Mouse (Mus musculus) right cerebral cortex, adult 18-20 months (tissue): ENCODE data around the gene Slc35f4.

ENCODE experiments used
- DNase-seq: peaks from one replicate; pipeline ENCODE4 v3.0.0; 2022; ENCODE audit warnings: mixed read lengths

The Slc35f4 gene

DNA sequence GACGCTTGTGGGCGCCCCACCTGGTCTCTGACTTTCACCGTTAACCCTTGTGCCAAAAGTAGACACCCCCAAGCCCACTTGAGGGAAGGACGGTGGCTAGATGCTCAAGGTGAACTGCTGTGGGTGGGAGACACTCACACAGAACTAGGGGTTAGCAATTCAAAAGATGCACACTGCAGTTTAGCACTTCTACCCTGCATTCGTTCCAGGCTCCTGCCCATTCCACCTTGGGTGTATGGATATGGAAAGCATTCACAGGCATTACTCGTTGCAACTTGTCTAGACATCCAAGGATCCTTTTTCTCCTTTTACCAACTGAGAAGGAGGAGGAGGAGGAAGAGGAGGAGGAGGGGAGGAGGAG, at the start of gene Slc35f4:
TSS of gene Slc35f4 (minus strand) at position 116 of the 361 bp plus-strand sequence.
- DNase-seq = no peak

DNA sequence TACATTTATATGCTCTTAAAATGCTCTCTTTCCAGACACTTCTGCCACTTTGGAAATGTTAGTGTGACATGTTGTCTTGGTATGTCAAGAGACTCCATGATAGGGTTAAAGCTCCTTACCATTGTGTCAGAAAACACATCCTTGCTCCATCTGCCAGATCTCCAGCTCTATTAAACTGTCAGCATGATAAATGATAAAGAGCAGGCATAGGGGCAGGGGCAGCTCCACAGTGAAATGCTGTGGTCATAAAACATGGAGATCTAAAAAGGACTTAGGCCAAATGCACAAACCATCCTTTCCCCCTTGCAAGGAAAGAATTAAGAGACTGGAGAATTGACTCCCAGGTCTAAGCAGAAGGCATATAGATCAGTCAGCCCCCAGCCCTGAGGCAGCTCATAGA, 42.5 kb upstream of the Slc35f4 start:
- no peak for DNase-seq

- DNase-seq = no peak
Observed at GRCm38 (mm10) chr14:49560706-49561105, 34.9 kb upstream of the Slc35f4 start.

DNA sequence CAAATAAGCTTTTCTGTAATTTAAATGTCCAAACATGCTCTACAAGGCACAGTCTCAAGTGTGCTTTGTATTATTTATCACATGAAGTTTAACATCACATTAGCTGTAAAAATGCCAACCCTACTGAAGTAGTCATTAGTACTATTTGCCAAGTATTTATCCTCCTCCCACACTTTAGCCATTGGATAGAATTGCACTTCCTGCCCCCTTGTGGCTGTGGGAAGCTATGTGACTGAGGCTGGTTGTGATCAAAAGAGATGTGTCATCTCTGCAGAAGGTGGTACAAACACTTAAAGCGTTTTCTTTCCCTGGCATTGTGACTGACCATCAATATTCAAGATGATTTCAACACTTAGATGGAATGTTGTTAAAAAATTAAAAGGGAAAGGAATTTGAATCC, 14.3 kb upstream of the Slc35f4 start:
- no peak for DNase-seq

- peak; percentile 55 for DNase-seq
Observed at GRCm38 (mm10) chr14:49525176-49525930, 493 bp downstream of the Slc35f4 start.

GRCm38 (mm10) chr14:49524665-49525064, 1.2 kb downstream of the Slc35f4 start:
- peak; percentile 31 for DNase-seq

GRCm38 (mm10) chr14:49515096-49515665, 10.7 kb downstream of the Slc35f4 start:
- DNase-seq = no peak

- no peak for DNase-seq
Observed at GRCm38 (mm10) chr14:49514137-49514536, 11.7 kb downstream of the Slc35f4 start.

DNA sequence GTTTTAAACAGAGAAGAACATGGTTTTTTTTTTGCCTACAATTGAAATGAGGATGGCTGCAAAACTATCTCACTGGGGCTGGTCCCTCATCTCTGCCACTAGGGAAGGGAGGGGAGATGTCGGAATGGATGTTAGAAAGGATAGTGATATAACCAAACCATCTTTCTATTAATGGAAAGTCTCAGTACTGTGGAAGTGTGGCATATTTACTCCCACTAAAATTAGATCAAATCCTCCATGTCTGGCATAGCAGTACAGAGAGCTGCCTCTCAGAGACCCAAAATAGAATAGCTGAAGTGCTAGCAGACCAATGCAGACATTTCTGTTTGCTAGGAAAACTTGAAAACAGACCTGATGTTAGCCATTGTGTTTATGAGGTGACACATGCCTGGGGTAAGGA, 30.7 kb downstream of the Slc35f4 start:
- DNase-seq = peak; percentile 9

- peak; percentile 69 for DNase-seq
Observed at GRCm38 (mm10) chr14:49493793-49494192, 32.1 kb downstream of the Slc35f4 start.

DNA sequence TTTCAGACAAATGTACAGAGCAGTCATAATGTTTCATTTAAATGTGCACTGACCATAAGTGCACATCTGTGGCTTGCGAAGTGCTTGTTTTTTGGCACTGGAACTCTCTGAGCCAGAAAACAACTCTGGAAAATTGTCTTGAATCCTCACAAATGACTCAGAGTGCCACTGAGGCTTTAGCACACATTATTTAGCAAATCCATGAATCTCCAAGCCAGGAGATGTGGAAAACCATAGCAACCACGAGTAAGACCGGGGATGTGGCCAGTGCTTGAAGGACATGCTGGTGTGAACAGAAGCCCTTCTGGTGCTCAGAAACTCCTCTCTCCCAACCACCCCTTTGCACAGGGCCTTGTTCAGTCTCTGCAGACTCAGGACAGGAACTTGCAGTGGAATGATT, 33.3 kb downstream of the Slc35f4 start:
- DNase-seq = peak; percentile 4

- DNase-seq = no peak
Observed at GRCm38 (mm10) chr14:49476602-49477001, 49.2 kb downstream of the Slc35f4 start.

DNA sequence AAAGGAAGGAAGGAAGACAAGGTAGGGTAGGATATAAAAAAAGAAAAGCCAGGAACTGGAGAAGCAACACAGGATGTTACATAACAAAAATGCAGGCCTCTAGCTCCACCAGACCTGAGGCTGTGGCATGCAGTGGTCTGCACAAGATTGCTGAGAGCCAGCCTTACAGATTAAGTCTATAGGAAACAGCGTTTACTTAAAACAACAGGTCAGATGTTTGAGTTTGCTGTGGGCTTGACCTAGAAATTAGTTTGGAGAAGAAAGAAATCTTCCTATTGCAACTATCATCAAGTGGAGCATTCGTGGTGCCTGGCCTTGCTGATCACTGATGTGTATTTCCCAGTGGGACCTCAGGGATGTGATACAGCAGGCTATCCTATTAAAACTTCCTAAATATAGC, 64.1 kb downstream of the Slc35f4 start:
- no peak for DNase-seq

DNA sequence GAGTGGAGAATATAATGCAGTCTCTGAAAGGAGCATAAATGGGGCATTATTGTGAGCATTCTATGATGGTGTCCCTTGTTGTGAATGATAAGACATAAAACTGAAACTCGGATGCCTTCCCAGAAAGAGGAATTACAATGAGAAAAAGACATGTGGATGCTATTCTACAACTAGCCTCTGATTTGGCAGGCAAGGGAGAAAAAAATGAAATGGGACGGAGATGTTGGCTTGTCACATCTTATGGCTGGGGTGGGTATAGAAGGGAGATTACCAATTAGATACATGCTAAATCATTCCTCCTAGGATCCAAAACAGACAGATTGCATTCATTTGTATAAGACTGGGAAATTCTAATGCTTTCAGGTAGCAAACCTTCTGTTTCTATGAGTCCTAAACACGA, 65.0 kb downstream of the Slc35f4 start:
- no peak for DNase-seq

DNA sequence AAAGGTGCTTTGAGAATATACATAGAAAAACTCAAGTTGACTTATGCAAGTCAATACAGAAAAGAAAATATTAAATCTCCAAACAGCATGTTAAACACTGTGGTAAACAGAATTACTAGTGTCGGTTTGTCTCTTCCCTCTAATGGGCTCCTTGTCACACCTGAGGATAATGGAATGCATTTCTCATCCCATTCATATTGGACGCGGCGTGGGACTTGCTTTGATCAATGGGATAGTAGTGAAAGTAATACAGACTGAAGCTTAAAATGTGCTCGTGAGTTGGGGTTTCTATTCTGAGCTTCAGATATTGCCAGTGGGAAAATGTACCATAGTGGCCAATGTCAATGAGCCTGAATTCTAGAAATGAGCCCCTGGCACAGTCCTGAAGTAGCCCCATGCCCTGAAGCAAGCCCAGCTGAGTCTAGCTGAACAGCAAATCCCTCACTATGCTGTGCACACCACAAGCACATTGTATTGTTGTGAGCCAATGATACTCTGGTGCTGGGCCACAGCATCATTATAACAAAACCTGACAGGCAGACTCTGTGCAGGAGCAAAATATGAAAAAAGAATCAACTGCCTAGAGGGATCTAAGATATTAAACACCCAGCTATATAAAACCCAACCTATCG, 71.4 kb downstream of the Slc35f4 start:
- no peak for DNase-seq

- no peak for DNase-seq
Observed at GRCm38 (mm10) chr14:49453782-49454181, 72.1 kb downstream of the Slc35f4 start.

- no peak for DNase-seq
Observed at GRCm38 (mm10) chr14:49447669-49448068, 78.2 kb downstream of the Slc35f4 start.

- DNase-seq = no peak
Observed at GRCm38 (mm10) chr14:49446461-49446860, 79.4 kb downstream of the Slc35f4 start.

- peak; percentile 46 for DNase-seq
Observed at GRCm38 (mm10) chr14:49436811-49437210, 89.0 kb downstream of the Slc35f4 start.

GRCm38 (mm10) chr14:49431821-49432220, 94.0 kb downstream of the Slc35f4 start:
- no peak for DNase-seq

GRCm38 (mm10) chr14:49392482-49392881, 133.4 kb downstream of the Slc35f4 start:
- no peak for DNase-seq

- DNase-seq = no peak
Observed at GRCm38 (mm10) chr14:49362161-49362560, 163.7 kb downstream of the Slc35f4 start.

GRCm38 (mm10) chr14:49355561-49355960, 170.3 kb downstream of the Slc35f4 start:
- no peak for DNase-seq

DNA sequence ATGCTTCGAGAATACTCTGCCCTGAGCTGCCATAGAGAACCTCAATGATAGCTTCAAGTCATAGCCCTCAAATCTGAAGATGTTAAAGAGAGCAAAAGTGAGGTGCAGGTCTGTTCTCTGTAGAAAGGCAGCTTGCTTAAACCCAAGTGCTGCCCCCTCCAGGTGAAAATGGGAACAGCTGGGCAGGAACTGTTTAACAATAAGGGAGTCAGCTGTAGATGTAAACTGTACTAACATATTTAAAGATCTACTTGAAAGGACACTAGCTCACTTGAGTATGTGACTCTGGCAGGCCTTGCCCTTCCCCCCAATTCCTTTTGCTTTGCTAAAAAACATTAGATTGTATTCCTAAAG, 177.0 kb downstream of the Slc35f4 start:
- DNase-seq = peak; percentile 10
